Mouse (Mus musculus) liver, embryonic 14.5 days (tissue): Measurements from ENCODE around the gene Snx1. TPM values are rescaled to one million over a fixed set of nuclear protein-coding genes. Genes with fewer than 3 reads are reported as not detected.

Source experiments
- ATAC-seq: fragments of 200-750 bp; cut with Nextera tagmentation; 2 replicates; pipeline ENCODE4 v1.8.0; 2017; ENCODE audit warnings: moderate number of reproducible peaks, mild to moderate bottlenecking, moderate library complexity; ENCODE audit not compliant: insufficient read depth
- DNase-seq, 3 experiments: peaks; one replicate each; pipeline ENCODE4 v3.0.0-alpha.2; 2012 to 2013; ENCODE audit warnings: low read depth in 3 of 3, low spot score in 3 of 3
- H3K27ac ChIP-seq: fragments of 300-500 bp; sonication (generic); 2 replicates; pipeline ENCODE4 v1.5.1; 2014; ENCODE audit warnings: moderate library complexity, mild to moderate bottlenecking, control low read depth, inconsistent platforms
- H3K27me3 ChIP-seq: fragments of 300-500 bp; sonication (generic); 2 replicates; pipeline ENCODE4 v1.6.1; 2014; ENCODE audit warnings: mild to moderate bottlenecking, low read length, moderate library complexity; ENCODE audit not compliant: control insufficient read depth, insufficient read depth
- H3K36me3 ChIP-seq: fragments of 300-500 bp; sonication (generic); replicated peaks from 2 replicates; pipeline ENCODE4 v1.6.1; 2014; ENCODE audit warnings: low read depth; ENCODE audit not compliant: control insufficient read depth, insufficient read depth
- H3K4me1 ChIP-seq, 2 experiments: fragments of 200-500 bp in 1 of 2; fragments of 300-500 bp in 1 of 2; sonication (generic) in 1 of 2; replicated peaks; 2 replicates each; pipeline ENCODE4 v1.6.1; 2012 to 2014; ENCODE audit warnings: antibody characterized with exemption in 1 of 2, inconsistent platforms in 1 of 2, low read length in 1 of 2; ENCODE audit not compliant: control insufficient read depth in 2 of 2, insufficient read depth in 2 of 2
- H3K4me2 ChIP-seq: fragments of 300-500 bp; sonication (generic); 2 replicates; pipeline ENCODE4 v1.6.1; 2014; ENCODE audit warnings: low read depth, mild to moderate bottlenecking, control low read depth, moderate library complexity
- H3K4me3 ChIP-seq, 2 experiments: fragments of 200-500 bp in 1 of 2; fragments of 300-500 bp in 1 of 2; sonication (generic) in 1 of 2; 2 replicates each; pipeline ENCODE4 v1.5.1; 2012 to 2014; ENCODE audit warnings: low read depth in 2 of 2, low read length in 2 of 2, mild to moderate bottlenecking in 2 of 2, control low read depth in 1 of 2, inconsistent platforms in 1 of 2, moderate library complexity in 1 of 2; ENCODE audit not compliant: insufficient read depth in 1 of 2
- H3K9ac ChIP-seq: fragments of 300-500 bp; sonication (generic); replicated peaks from 2 replicates; pipeline ENCODE4 v1.6.1; 2014; ENCODE audit warnings: mild to moderate bottlenecking, control low read depth, moderate library complexity
- H3K9me3 ChIP-seq: fragments of 300-500 bp; sonication (generic); 2 replicates; pipeline ENCODE4 v1.6.1; 2016; ENCODE audit warnings: low read length, mixed read lengths; ENCODE audit not compliant: control insufficient read depth
- CTCF ChIP-seq: IDR thresholded peaks from 2 replicates; pipeline ENCODE4 v1.5.1; 2016; ENCODE audit warnings: antibody characterized with exemption, low read depth, control low read depth
- EP300 ChIP-seq: IDR thresholded peaks from 2 replicates; pipeline ENCODE4 v1.6.1; 2016; ENCODE audit warnings: antibody characterized with exemption, low read depth
- WGBS: fragments of 180-500 bp; shearing (Covaris S2); extraction: QIAGEN DNeasy Blood & Tissue Kit; methylation state at CpG from one replicate; pipeline ENCODE4 v1.1.7; 2014; ENCODE audit not compliant: insufficient replicate concordance; 5-methylcytosine and 5-hydroxymethylcytosine counted together
- polyA plus RNA-seq, 2 experiments: library from polyadenylated mRNA; depleted of rRNA in 1 of 2; stranded (reverse) in 1 of 2; unstranded in 1 of 2; fragments of >200 nt; fragmentation: Nextera tagmentation in 1 of 2; extraction: Ambion mirVana in 1 of 2; gene quantifications; 2 replicates each; pipeline versions ENCODE4 v1.2.1 to v1.2.3; 2012 to 2014

Gene Snx1
- polyA plus RNA-seq, 2 experiments: 47.7 to 66.0 TPM

DNA sequence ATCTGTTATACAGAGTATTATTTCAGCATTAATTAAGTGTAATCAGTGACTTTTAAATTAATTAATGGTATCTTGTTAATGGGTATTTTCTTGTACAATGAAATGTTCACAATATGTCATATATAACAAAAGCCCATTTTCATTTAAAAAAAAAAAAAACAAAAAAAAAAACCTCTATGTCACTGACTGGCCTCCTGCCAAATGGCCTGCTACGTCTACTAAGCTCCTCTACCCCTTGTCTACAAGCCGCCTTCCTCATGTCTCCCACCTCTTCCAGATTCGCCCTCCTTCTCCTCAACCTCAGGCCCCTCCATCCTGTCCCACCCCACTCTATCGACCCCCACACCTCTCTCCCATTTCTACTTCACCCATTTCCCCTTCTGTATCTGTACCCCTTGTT is 74.9 kb downstream of the Snx1 start:
- Histone ChIP-seq H3K27me3 (no peaks in the 10 kb centered on the region), H3K4me3 (no peak overlapping the region), H3K36me3 (no peaks in the 10 kb centered on the region), H3K9ac (no peak overlapping the region), H3K9me3 (peaks cover 2% of the 10 kb centered on the region), H3K27ac (no peak overlapping the region), H3K4me1 (no peaks in the 10 kb centered on the region), H3K4me2 (no peak overlapping the region)
- ATAC-seq: no peak
- DNase-seq: no peak
- WGBS: 54% methylated on average over 4 of the region's 4 CpGs
- TF ChIP-seq CTCF (no peak), EP300 (no peak)

DNA sequence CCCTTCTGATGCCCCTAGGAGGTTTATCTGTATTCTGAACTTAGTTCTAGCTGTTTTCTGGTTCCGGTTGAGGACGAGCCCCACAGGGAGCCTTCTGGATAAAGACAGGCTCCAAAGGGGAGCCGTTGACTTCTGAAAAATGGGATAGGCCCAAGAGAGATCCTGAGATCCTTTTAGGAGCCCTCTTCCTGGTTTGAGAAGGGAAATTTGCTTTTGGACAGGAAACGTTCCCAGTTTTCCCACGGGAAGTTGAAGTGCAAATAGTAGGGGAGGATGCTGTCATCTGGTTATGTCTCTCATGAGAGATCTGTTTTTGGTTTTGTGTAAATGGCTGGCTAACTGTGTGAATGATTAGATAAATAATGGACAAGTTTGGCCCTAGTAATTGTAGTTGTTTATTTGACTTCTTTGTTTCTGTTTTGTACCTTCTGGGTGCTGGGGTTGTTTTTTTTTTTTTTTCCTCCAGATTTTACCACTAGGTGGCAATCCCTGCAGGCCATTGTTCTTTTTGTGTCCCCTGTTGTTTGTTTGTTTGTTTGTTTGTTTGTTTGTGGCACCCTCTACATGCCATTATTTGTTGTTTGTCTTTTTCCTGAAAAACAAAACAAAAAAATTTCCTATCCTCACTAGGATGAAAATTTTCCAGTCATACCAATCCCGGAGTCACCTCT is 76.3 kb downstream of the Snx1 start:
- H3K4me1 ChIP-seq: no peaks in the 10 kb centered on the region
- WGBS: 66% methylated on average over 6 of the region's 6 CpGs
- no peak overlapping the region for H3K4me3 ChIP-seq
- no peaks in the 10 kb centered on the region for H3K36me3 ChIP-seq
- H3K4me2 ChIP-seq: no peak overlapping the region
- no peaks in the 10 kb centered on the region for H3K27me3 ChIP-seq
- no peak overlapping the region for H3K9ac ChIP-seq
- DNase-seq (no peak), ATAC-seq (no peak)
- peaks cover 2% of the 10 kb centered on the region for H3K9me3 ChIP-seq
- H3K27ac ChIP-seq: no peak overlapping the region
- no peak for TF ChIP-seq EP300
- TF ChIP-seq CTCF: peak; percentile 19; the same call in 1 of the 2 replicates

DNA sequence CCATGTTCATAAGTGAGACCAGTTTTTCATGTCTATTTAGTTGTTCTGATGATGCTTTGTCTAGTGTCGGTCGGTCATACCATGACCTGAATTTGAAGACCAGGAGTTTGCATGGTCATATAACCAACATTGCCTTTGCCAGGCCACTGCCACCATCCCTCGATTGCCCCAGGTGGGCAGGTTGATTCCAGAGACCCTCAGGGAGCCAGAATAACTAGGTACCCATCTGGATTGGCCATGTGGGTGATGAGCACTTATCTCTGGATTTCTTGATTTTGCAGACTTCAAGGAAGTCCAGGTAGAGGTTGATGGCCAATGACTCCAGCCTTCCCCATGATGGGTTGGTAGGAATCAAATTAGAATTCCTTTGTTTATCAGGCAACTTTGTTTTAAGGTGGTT is 83.1 kb downstream of the Snx1 start:
- TF ChIP-seq EP300: no peak
- TF ChIP-seq CTCF: no peak
- H3K27ac ChIP-seq: no peak overlapping the region
- H3K4me1 ChIP-seq: no peaks in the 10 kb centered on the region
- H3K36me3 ChIP-seq: no peaks in the 10 kb centered on the region
- ATAC-seq (no peak), DNase-seq (no peak)
- H3K9ac ChIP-seq: no peak overlapping the region
- H3K9me3 ChIP-seq: no peaks in the 10 kb centered on the region
- no peak overlapping the region for H3K4me2 ChIP-seq
- no peak overlapping the region for H3K4me3 ChIP-seq
- 79% methylated on average over 3 of the region's 3 CpGs for WGBS
- H3K27me3 ChIP-seq: no peaks in the 10 kb centered on the region

DNA sequence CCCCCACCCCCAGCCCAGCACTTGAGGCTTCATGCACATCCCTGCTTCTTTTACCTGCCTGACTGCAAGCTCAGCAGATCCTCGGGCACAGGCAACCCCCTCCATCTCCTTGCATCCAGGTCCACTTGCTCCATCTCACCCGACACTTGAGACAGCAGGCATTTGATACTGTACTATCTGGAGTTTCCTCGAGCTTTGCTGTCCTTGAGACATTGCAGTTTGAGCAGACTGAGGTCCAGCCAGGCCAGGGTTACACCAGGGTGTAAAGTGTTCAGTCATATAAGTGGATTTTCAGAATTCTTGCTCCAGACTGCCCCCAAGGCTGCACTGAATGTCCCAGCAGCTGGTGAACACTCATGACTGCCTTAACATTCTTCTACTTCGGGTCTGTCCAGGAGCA is 84.1 kb downstream of the Snx1 start:
- WGBS: 68% methylated on average over 4 of the region's 4 CpGs

DNA sequence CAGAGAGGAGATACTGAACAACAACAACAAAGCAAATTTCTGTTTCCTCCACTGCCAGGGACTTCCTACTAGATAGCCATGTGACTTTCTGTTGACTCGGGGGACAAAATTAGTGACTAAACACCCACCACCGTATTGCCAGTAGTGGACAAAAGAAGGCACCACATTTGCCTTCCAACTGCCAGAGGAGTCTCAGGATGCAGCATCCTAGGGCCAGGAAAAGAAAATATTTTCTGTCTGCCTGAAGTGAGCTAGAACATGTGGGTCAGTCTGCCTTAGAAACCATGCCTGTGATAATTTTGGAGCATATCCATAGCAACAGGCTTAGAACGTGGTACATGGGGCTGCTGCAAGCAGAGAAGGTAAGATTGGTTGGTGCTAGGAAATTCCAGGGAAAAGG is 85.6 kb downstream of the Snx1 start:
- no peak for TF ChIP-seq CTCF
- TF ChIP-seq EP300: no peak
- Histone ChIP-seq H3K4me3 (no peak overlapping the region), H3K9ac (no peak overlapping the region), H3K4me2 (no peak overlapping the region), H3K9me3 (no peaks in the 10 kb centered on the region), H3K27ac (no peak overlapping the region), H3K4me1 (no peaks in the 10 kb centered on the region), H3K27me3 (no peaks in the 10 kb centered on the region), H3K36me3 (no peaks in the 10 kb centered on the region)
- WGBS: 59% methylated on average over 3 of the region's 3 CpGs
- no peak for ATAC-seq
- DNase-seq: no peak

More for the DNA sequence above, 84.1 kb downstream of the Snx1 start:
- TF ChIP-seq EP300: no peak
- TF ChIP-seq CTCF: no peak
- Histone ChIP-seq H3K4me2 (no peak overlapping the region), H3K9me3 (no peaks in the 10 kb centered on the region), H3K9ac (no peak overlapping the region), H3K27me3 (no peaks in the 10 kb centered on the region), H3K27ac (no peak overlapping the region), H3K36me3 (no peaks in the 10 kb centered on the region), H3K4me1 (no peaks in the 10 kb centered on the region), H3K4me3 (no peak overlapping the region)
- DNase-seq: no peak
- no peak for ATAC-seq
